Mouse (Mus musculus) hindbrain, postnatal 0 days (tissue): Measurements from ENCODE around the gene Tbx6. TPM values are rescaled to one million over a fixed set of nuclear protein-coding genes. Genes with fewer than 3 reads are reported as not detected.
A peak's percentile ranks its signal among the peaks of the same experiment; 100 is the strongest.

Experiments used
- ATAC-seq: fragments of 200-750 bp; cut with Nextera tagmentation; 2 replicates; pipeline ENCODE4 v1.8.0; 2017; ENCODE audit warnings: mild to moderate bottlenecking, moderate TSS enrichment, moderate library complexity
- DNase-seq: peaks from one replicate; pipeline ENCODE4 v3.0.0-alpha.2; 2015; ENCODE audit warnings: low spot score
- H3K27ac ChIP-seq: fragments of 300-500 bp; sonication (generic); 2 replicates; pipeline ENCODE4 v1.5.1; 2014; ENCODE audit warnings: mild to moderate bottlenecking
- H3K27me3 ChIP-seq: fragments of 300-500 bp; sonication (generic); 2 replicates; pipeline ENCODE4 v1.6.1; 2014; ENCODE audit warnings: low read length, mixed read lengths; ENCODE audit not compliant: insufficient read depth
- H3K36me3 ChIP-seq: fragments of 300-500 bp; sonication (generic); 2 replicates; pipeline ENCODE4 v1.6.1; 2014; ENCODE audit warnings: low read length, mixed read lengths; ENCODE audit not compliant: insufficient read depth
- H3K4me1 ChIP-seq: fragments of 300-500 bp; sonication (generic); 2 replicates; pipeline ENCODE4 v1.6.1; 2014; ENCODE audit warnings: antibody characterized with exemption, low read length, mixed read lengths; ENCODE audit not compliant: insufficient read depth
- H3K4me2 ChIP-seq: fragments of 300-500 bp; sonication (generic); 2 replicates; pipeline ENCODE4 v1.6.1; 2014; ENCODE audit warnings: low read depth, mild to moderate bottlenecking, low read length, moderate library complexity, mixed read lengths
- H3K4me3 ChIP-seq: fragments of 300-500 bp; sonication (generic); 2 replicates; pipeline ENCODE4 v1.5.1; 2014; ENCODE audit warnings: low read length
- H3K9ac ChIP-seq: fragments of 300-500 bp; sonication (generic); replicated peaks from 2 replicates; pipeline ENCODE4 v1.6.1; 2014; ENCODE audit warnings: mild to moderate bottlenecking, low read length, moderate library complexity, mixed read lengths
- H3K9me3 ChIP-seq: fragments of 300-500 bp; sonication (generic); 2 replicates; pipeline ENCODE4 v1.6.1; 2016; ENCODE audit warnings: low read length, mixed read lengths
- CTCF ChIP-seq: IDR thresholded peaks from 2 replicates; pipeline ENCODE4 v1.5.1; 2016; ENCODE audit warnings: antibody characterized with exemption, control low read depth, low read depth
- WGBS: fragments of 180-500 bp; shearing (Covaris S2); extraction: QIAGEN DNeasy Blood & Tissue Kit; methylation state at CpG from one replicate; pipeline ENCODE4 v1.1.7; 2014; 5-methylcytosine and 5-hydroxymethylcytosine counted together
- polyA plus RNA-seq: library from polyadenylated mRNA; unstranded; fragments of >200 nt; fragmentation: Nextera tagmentation; extraction: Ambion mirVana; gene quantifications from 2 replicates; pipeline ENCODE4 v1.2.1, GENCODE M21; 2015
- total RNA-seq: library from RNA; depleted of rRNA; stranded (reverse); fragments of >200 nt; gene quantifications from 2 replicates; pipeline ENCODE4 v1.2.3, GENCODE M21; 2014; rRNA removed

Gene Tbx6
- total and polyA plus RNA-seq, 2 experiments from 2014 or later, result 0.16 to 0.29 TPM

- Histone ChIP-seq H3K27me3 (no peaks in the 10 kb centered on the region), H3K9ac (no peak within 1 kb of the TSS), H3K9me3 (no peaks in the 10 kb centered on the region), H3K36me3 (peaks cover 5% of the 10 kb centered on the region; the same call in 1 of the 2 replicates), H3K4me3 (peak within 1 kb of the TSS; percentile 23; the same call in 1 of the 2 replicates), H3K4me1 (no peaks in the 10 kb centered on the region), H3K4me2 (peak within 1 kb of the TSS; percentile 51), H3K27ac (no peak within 1 kb of the TSS)
- DNase-seq (no peak), ATAC-seq (no peak; the same call in 1 of the 2 replicates)
- TF ChIP-seq CTCF, result no peak
- WGBS, result 55% methylated on average over 5 of the region's 5 CpGs
Measured at GRCm38 (mm10) chr7:126831539-126831938, 50.3 kb downstream of the Tbx6 start, which contains the start of gene 4930451I11Rik. Gene 4930451I11Rik (minus strand): TSS chr7:126831639.

GRCm38 (mm10) chr7:126832036-126832598 is 50.8 kb downstream of the Tbx6 start:
- H3K27ac ChIP-seq, result no peak overlapping the region
- peak overlapping the region; percentile 23; the same call in 1 of the 2 replicates for H3K4me3 ChIP-seq
- no peaks in the 10 kb centered on the region for H3K4me1 ChIP-seq
- H3K9ac ChIP-seq, result no peak overlapping the region
- DNase-seq (peak; percentile 88), ATAC-seq (peak; percentile 79)
- peak overlapping the region; percentile 51 for H3K4me2 ChIP-seq
- H3K27me3 ChIP-seq, result no peaks in the 10 kb centered on the region
- 1% methylated on average over 21 of the region's 21 CpGs for WGBS
- no peaks in the 10 kb centered on the region for H3K9me3 ChIP-seq
- peaks cover 5% of the 10 kb centered on the region; the same call in 1 of the 2 replicates for H3K36me3 ChIP-seq
- peak; percentile 90 for TF ChIP-seq CTCF

GRCm38 (mm10) chr7:126833294-126833693 is 52.0 kb downstream of the Tbx6 start:
- H3K9me3 ChIP-seq, result no peaks in the 10 kb centered on the region

More at GRCm38 (mm10) chr7:126833294-126833693, 52.0 kb downstream of the Tbx6 start:
- H3K36me3 ChIP-seq, result no peaks in the 10 kb centered on the region
- no peaks in the 10 kb centered on the region for H3K27me3 ChIP-seq
- no peak overlapping the region for H3K27ac ChIP-seq
- TF ChIP-seq CTCF, result no peak
- H3K9ac ChIP-seq, result no peak overlapping the region
- H3K4me1 ChIP-seq, result no peaks in the 10 kb centered on the region
- no peak for DNase-seq
- H3K4me3 ChIP-seq, result no peak overlapping the region
- 91% methylated on average over 1 of the region's 1 CpGs for WGBS
- no peak overlapping the region for H3K4me2 ChIP-seq
- ATAC-seq, result no peak

Other genes with a start within 250 kb of the Tbx6 start
Only the 30 nearest of the 32 such genes appear.
- gene Eif3c, start 215.1 kb upstream of the Tbx6 start, total RNA-seq, result 112 and 118 TPM in 2 replicates
- 198 and 204 TPM in 2 replicates for gene Eif3c, start 215.1 kb upstream of the Tbx6 start, polyA plus RNA-seq
- gene Apobr, start 196.5 kb upstream of the Tbx6 start, total RNA-seq, result 0.25 and 6.3 TPM in 2 replicates
- 0.47 and 0.50 TPM in 2 replicates for gene Apobr, start 196.5 kb upstream of the Tbx6 start, polyA plus RNA-seq
- gene Cln3, start 195.7 kb upstream of the Tbx6 start, total RNA-seq, result 27.7 and 34.2 TPM in 2 replicates
- 22.3 and 25.1 TPM in 2 replicates for gene Cln3, start 195.7 kb upstream of the Tbx6 start, polyA plus RNA-seq
- 0.94 TPM in 1 of 2 replicates, not detected in the other for gene Il27, start 186.5 kb upstream of the Tbx6 start, total RNA-seq
- gene Il27, start 186.5 kb upstream of the Tbx6 start, polyA plus RNA-seq, result not detected in 2 replicates
- gene Nupr1, start 150.6 kb upstream of the Tbx6 start, total RNA-seq, result 5.9 and 6.7 TPM in 2 replicates
- gene Nupr1, start 150.6 kb upstream of the Tbx6 start, polyA plus RNA-seq, result 19.1 and 19.5 TPM in 2 replicates
- 35.1 and 36.3 TPM in 2 replicates for gene Sgf29, start 132.2 kb upstream of the Tbx6 start, total RNA-seq
- 47.0 and 49.9 TPM in 2 replicates for gene Sgf29, start 132.2 kb upstream of the Tbx6 start, polyA plus RNA-seq
- 22.1 and 34.8 TPM in 2 replicates for gene Sult1a1, start 105.1 kb upstream of the Tbx6 start, total RNA-seq
- gene Sult1a1, start 105.1 kb upstream of the Tbx6 start, polyA plus RNA-seq, result 19.4 and 22.4 TPM in 2 replicates
- gene Bola2, start 86.1 kb upstream of the Tbx6 start, total RNA-seq, result 67.1 and 122 TPM in 2 replicates
- gene Bola2, start 86.1 kb upstream of the Tbx6 start, polyA plus RNA-seq, result 164 and 172 TPM in 2 replicates
- gene Slx1b, start 85.7 kb upstream of the Tbx6 start, total RNA-seq, result 17.0 and 17.6 TPM in 2 replicates
- 8.6 and 9.3 TPM in 2 replicates for gene Slx1b, start 85.7 kb upstream of the Tbx6 start, polyA plus RNA-seq
- gene Coro1a, start 73.7 kb upstream of the Tbx6 start, total RNA-seq, result 113 and 150 TPM in 2 replicates
- gene Coro1a, start 73.7 kb upstream of the Tbx6 start, polyA plus RNA-seq, result 88.1 and 93.7 TPM in 2 replicates
- 109 and 132 TPM in 2 replicates for gene Mapk3, start 21.9 kb upstream of the Tbx6 start, total RNA-seq
- gene Mapk3, start 21.9 kb upstream of the Tbx6 start, polyA plus RNA-seq, result 99.9 and 107 TPM in 2 replicates
- 0.43 and 3.4 TPM in 2 replicates for gene Gdpd3, start 15.1 kb upstream of the Tbx6 start, total RNA-seq
- 0.92 and 0.99 TPM in 2 replicates for gene Gdpd3, start 15.1 kb upstream of the Tbx6 start, polyA plus RNA-seq
- gene Ypel3, start 4.5 kb upstream of the Tbx6 start, total RNA-seq, result 163 and 240 TPM in 2 replicates
- gene Ypel3, start 4.5 kb upstream of the Tbx6 start, polyA plus RNA-seq, result 239 and 242 TPM in 2 replicates
- 126 and 199 TPM in 2 replicates for gene Ppp4c, start 11.0 kb downstream of the Tbx6 start, total RNA-seq
- 142 and 143 TPM in 2 replicates for gene Ppp4c, start 11.0 kb downstream of the Tbx6 start, polyA plus RNA-seq
- gene Fam57b, start 16.2 kb downstream of the Tbx6 start, total RNA-seq, result 40.1 and 44.8 TPM in 2 replicates
- 40.7 and 44.3 TPM in 2 replicates for gene Fam57b, start 16.2 kb downstream of the Tbx6 start, polyA plus RNA-seq
- gene 4930451I11Rik, start 50.2 kb downstream of the Tbx6 start, total RNA-seq, result not detected in 2 replicates
- gene 4930451I11Rik, start 50.2 kb downstream of the Tbx6 start, polyA plus RNA-seq, result 0.54 TPM in 1 of 2 replicates, not detected in the other
- gene Doc2a, start 65.9 kb downstream of the Tbx6 start, total RNA-seq, result 40.5 and 57.3 TPM in 2 replicates
- 31.3 and 37.6 TPM in 2 replicates for gene Doc2a, start 65.9 kb downstream of the Tbx6 start, polyA plus RNA-seq
- gene Hirip3, start 80.5 kb downstream of the Tbx6 start, total RNA-seq, result 4.3 and 9.4 TPM in 2 replicates
- 20.6 and 21.1 TPM in 2 replicates for gene Hirip3, start 80.5 kb downstream of the Tbx6 start, polyA plus RNA-seq
- 61.0 and 66.9 TPM in 2 replicates for gene Ino80e, start 80.9 kb downstream of the Tbx6 start, total RNA-seq
- 85.2 and 85.5 TPM in 2 replicates for gene Ino80e, start 80.9 kb downstream of the Tbx6 start, polyA plus RNA-seq
- gene Taok2, start 103.2 kb downstream of the Tbx6 start, total RNA-seq, result 140 and 143 TPM in 2 replicates
- gene Taok2, start 103.2 kb downstream of the Tbx6 start, polyA plus RNA-seq, result 41.0 and 43.7 TPM in 2 replicates
- 45.9 and 47.0 TPM in 2 replicates for gene Tmem219, start 141.4 kb downstream of the Tbx6 start, total RNA-seq
- 35.1 and 39.1 TPM in 2 replicates for gene Tmem219, start 141.4 kb downstream of the Tbx6 start, polyA plus RNA-seq
- gene Kctd13, start 147.4 kb downstream of the Tbx6 start, total RNA-seq, result 113 and 128 TPM in 2 replicates
- 124 and 129 TPM in 2 replicates for gene Kctd13, start 147.4 kb downstream of the Tbx6 start, polyA plus RNA-seq
- gene Asphd1, start 168.1 kb downstream of the Tbx6 start, total RNA-seq, result 35.7 and 58.1 TPM in 2 replicates
- gene Asphd1, start 168.1 kb downstream of the Tbx6 start, polyA plus RNA-seq, result 15.9 and 16.0 TPM in 2 replicates
- 253 and 282 TPM in 2 replicates for gene Sez6l2, start 169.1 kb downstream of the Tbx6 start, total RNA-seq
- 58.8 and 66.5 TPM in 2 replicates for gene Sez6l2, start 169.1 kb downstream of the Tbx6 start, polyA plus RNA-seq
- gene Cdipt, start 194.4 kb downstream of the Tbx6 start, total RNA-seq, result 203 and 240 TPM in 2 replicates
- gene Cdipt, start 194.4 kb downstream of the Tbx6 start, polyA plus RNA-seq, result 146 and 150 TPM in 2 replicates
- gene Cdiptos, start 194.6 kb downstream of the Tbx6 start, total RNA-seq, result 0.31 TPM in 1 of 2 replicates, not detected in the other
- gene Cdiptos, start 194.6 kb downstream of the Tbx6 start, polyA plus RNA-seq, result 0.95 and 1.4 TPM in 2 replicates
- gene Mvp, start 233.1 kb downstream of the Tbx6 start, total RNA-seq, result 6.5 and 6.9 TPM in 2 replicates
- gene Mvp, start 233.1 kb downstream of the Tbx6 start, polyA plus RNA-seq, result 5.5 and 5.8 TPM in 2 replicates
- gene Pagr1b, start 235.0 kb downstream of the Tbx6 start, total RNA-seq, result 1.2 TPM in 1 of 2 replicates, not detected in the other
- 0.49 and 1.5 TPM in 2 replicates for gene Pagr1b, start 235.0 kb downstream of the Tbx6 start, polyA plus RNA-seq
- 11.1 and 30.3 TPM in 2 replicates for gene Pagr1a, start 235.9 kb downstream of the Tbx6 start, total RNA-seq
- 31.2 and 48.6 TPM in 2 replicates for gene Pagr1a, start 235.9 kb downstream of the Tbx6 start, polyA plus RNA-seq
- 7.1 and 40.2 TPM in 2 replicates for gene Gm42742, start 239.6 kb downstream of the Tbx6 start, total RNA-seq
- gene Gm42742, start 239.6 kb downstream of the Tbx6 start, polyA plus RNA-seq, result 47.7 and 60.2 TPM in 2 replicates